Mouse (Mus musculus) ovary, postnatal 36 days (tissue): ENCODE data around the gene 2700081O15Rik.
"Not testable (repeated sequence)": the region's sequence is repeated elsewhere in the genome, so short reads cannot be mapped to it uniquely, and the experiment has no call there.

Source experiments
- DNase-seq: peaks from one replicate; pipeline ENCODE4 v3.0.0; 2022; ENCODE audit warnings: low spot score, mixed read lengths

Gene 2700081O15Rik

GRCm38 (mm10) chr19:7416834-7417735 lies at the start of gene 2700081O15Rik:
Gene 2700081O15Rik, plus strand, starts transcription at chr19:7417625.
- DNase-seq, result peak; percentile 83

- not testable (repeated sequence) for DNase-seq
Measured at GRCm38 (mm10) chr19:7369469-7369868, 48.0 kb upstream of the 2700081O15Rik start.

GRCm38 (mm10) chr19:7374491-7374890 lies 42.9 kb upstream of the 2700081O15Rik start:
- no peak for DNase-seq

GRCm38 (mm10) chr19:7377639-7378038 lies 39.8 kb upstream of the 2700081O15Rik start:
- DNase-seq, result no peak

- no peak for DNase-seq
Measured at GRCm38 (mm10) chr19:7381906-7382247, 35.5 kb upstream of the 2700081O15Rik start.

GRCm38 (mm10) chr19:7382248-7382902 lies 35.0 kb upstream of the 2700081O15Rik start:
- DNase-seq, result peak; percentile 73

- DNase-seq, result peak; percentile 99
Measured at GRCm38 (mm10) chr19:7382903-7383865, 34.2 kb upstream of the 2700081O15Rik start, which contains the start of gene Spindoc. Gene Spindoc, minus strand, starts transcription at chr19:7382994.

GRCm38 (mm10) chr19:7386042-7386441 lies 31.4 kb upstream of the 2700081O15Rik start:
- no peak for DNase-seq

GRCm38 (mm10) chr19:7388488-7388887 lies 28.9 kb upstream of the 2700081O15Rik start:
- DNase-seq, result no peak

GRCm38 (mm10) chr19:7396867-7397826 lies 20.3 kb upstream of the 2700081O15Rik start:
- not testable (repeated sequence) for DNase-seq

GRCm38 (mm10) chr19:7398898-7399297 lies 18.5 kb upstream of the 2700081O15Rik start:
- DNase-seq, result not testable (repeated sequence)

GRCm38 (mm10) chr19:7400635-7401034 lies 16.8 kb upstream of the 2700081O15Rik start:
- no peak for DNase-seq

- DNase-seq, result no peak
Measured at GRCm38 (mm10) chr19:7404623-7405229, 12.7 kb upstream of the 2700081O15Rik start.

GRCm38 (mm10) chr19:7412361-7412760 lies 5.1 kb upstream of the 2700081O15Rik start:
- no peak for DNase-seq

- DNase-seq, result no peak
Measured at GRCm38 (mm10) chr19:7415916-7416833, 1.2 kb upstream of the 2700081O15Rik start.

- peak; percentile 88 for DNase-seq
Measured at GRCm38 (mm10) chr19:7417911-7418849, 755 bp downstream of the 2700081O15Rik start.

- DNase-seq, result no peak
Measured at GRCm38 (mm10) chr19:7419134-7419533, 1.7 kb downstream of the 2700081O15Rik start.

GRCm38 (mm10) chr19:7420108-7420507 lies 2.7 kb downstream of the 2700081O15Rik start:
- DNase-seq, result no peak
